Mouse (Mus musculus) hindbrain, embryonic 12.5 days (tissue): Measurements from ENCODE around the gene Gstp1. TPM values are rescaled to one million over a fixed set of nuclear protein-coding genes. Genes with fewer than 3 reads are reported as not detected.
"Not testable (repeated sequence)": the region's sequence is repeated elsewhere in the genome, so short reads cannot be mapped to it uniquely, and the experiment has no call there.

ENCODE experiments used
- ATAC-seq: fragments of 200-750 bp; cut with Nextera tagmentation; 2 replicates; pipeline ENCODE4 v1.8.0; 2017; ENCODE audit warnings: moderate TSS enrichment; ENCODE audit not compliant: low FRiP score
- H3K27ac ChIP-seq: fragments of 300-500 bp; sonication (generic); 2 replicates; pipeline ENCODE4 v1.5.1; 2016; ENCODE audit warnings: mild to moderate bottlenecking
- H3K27me3 ChIP-seq: fragments of 300-500 bp; sonication (generic); 2 replicates; pipeline ENCODE4 v1.6.1; 2016; ENCODE audit warnings: mild to moderate bottlenecking
- H3K36me3 ChIP-seq: fragments of 300-500 bp; sonication (generic); 2 replicates; pipeline ENCODE4 v1.6.1; 2016; ENCODE audit warnings: mild to moderate bottlenecking
- H3K4me1 ChIP-seq: fragments of 300-500 bp; sonication (generic); 2 replicates; pipeline ENCODE4 v1.6.1; 2016
- H3K4me2 ChIP-seq: fragments of 300-500 bp; sonication (generic); replicated peaks from 2 replicates; pipeline ENCODE4 v1.6.1; 2016; ENCODE audit warnings: mild to moderate bottlenecking
- H3K4me3 ChIP-seq: fragments of 300-500 bp; sonication (generic); 2 replicates; pipeline ENCODE4 v1.5.1; 2016; ENCODE audit warnings: mild to moderate bottlenecking
- H3K9ac ChIP-seq: fragments of 300-500 bp; sonication (generic); 2 replicates; pipeline ENCODE4 v1.6.1; 2016; ENCODE audit warnings: mild to moderate bottlenecking, moderate library complexity
- H3K9me3 ChIP-seq: fragments of 300-500 bp; sonication (generic); replicated peaks from 2 replicates; pipeline ENCODE4 v1.6.1; 2016; ENCODE audit warnings: mild to moderate bottlenecking
- WGBS: fragments of 180-500 bp; shearing (Covaris S2); methylation state at CpG from one replicate; pipeline ENCODE4 v1.1.7; 2016; 5-methylcytosine and 5-hydroxymethylcytosine counted together
- polyA plus RNA-seq: library from polyadenylated mRNA; unstranded; fragments of >200 nt; fragmentation: Nextera tagmentation; extraction: Ambion mirVana; gene quantifications from 2 replicates; pipeline ENCODE4 v1.2.1, GENCODE M21; 2016

Gene Gstp1
- polyA plus RNA-seq, 1 experiment from 2014 or later, result 360 TPM

DNA sequence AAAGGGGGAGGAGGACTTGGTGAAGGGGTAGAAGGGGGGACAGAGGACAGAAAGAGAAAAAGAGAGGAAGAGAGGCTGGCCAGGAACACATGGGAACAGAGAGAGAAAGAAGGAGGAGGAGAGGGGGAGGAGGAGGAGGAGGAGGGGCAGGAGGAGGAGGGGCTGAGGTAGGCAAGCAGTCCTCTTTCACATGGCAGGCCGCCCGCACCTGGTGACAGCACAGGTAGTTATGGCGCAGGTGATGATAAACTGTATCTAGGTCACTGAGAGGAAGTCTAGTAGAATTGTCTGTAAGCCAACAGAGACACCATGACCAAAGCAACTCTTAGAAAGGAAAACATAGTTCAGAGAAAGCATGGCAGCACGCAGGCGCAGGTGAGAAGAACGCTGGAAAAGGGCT is 33.6 kb upstream of the Gstp1 start:
- Histone ChIP-seq H3K4me3 (no peak overlapping the region), H3K4me1 (no peaks in the 10 kb centered on the region), H3K27ac (no peak overlapping the region), H3K4me2 (no peak overlapping the region), H3K36me3 (no peaks in the 10 kb centered on the region), H3K9me3 (no peaks in the 10 kb centered on the region), H3K9ac (no peak overlapping the region), H3K27me3 (no peaks in the 10 kb centered on the region)
- WGBS, result 94% methylated on average over 6 of the region's 6 CpGs
- ATAC-seq, result no peak

DNA sequence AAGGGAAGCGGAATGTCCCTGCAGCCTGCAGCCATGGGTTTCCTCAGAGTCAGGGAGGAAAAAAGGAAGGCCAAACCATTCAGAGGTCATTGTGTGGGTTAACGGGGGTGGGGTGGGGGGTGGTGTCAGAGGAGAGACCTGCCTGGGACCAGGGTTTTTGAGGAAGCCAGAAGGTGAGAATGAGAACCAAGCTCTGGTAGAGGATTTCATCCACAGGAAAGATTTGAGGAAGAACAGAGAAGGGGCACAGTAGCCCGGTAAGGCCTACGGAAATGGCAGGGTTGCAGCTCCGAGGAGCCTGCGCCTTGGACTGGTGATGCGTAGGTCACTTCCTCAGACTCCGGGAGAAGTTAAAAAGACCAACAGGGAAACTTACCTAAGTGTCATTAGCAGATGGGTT is 33.0 kb upstream of the Gstp1 start:
- H3K27ac ChIP-seq, result no peak overlapping the region
- H3K4me2 ChIP-seq, result no peak overlapping the region
- no peaks in the 10 kb centered on the region for H3K9me3 ChIP-seq
- H3K36me3 ChIP-seq, result no peaks in the 10 kb centered on the region
- no peak overlapping the region for H3K4me3 ChIP-seq
- no peak overlapping the region for H3K9ac ChIP-seq
- H3K27me3 ChIP-seq, result no peaks in the 10 kb centered on the region
- 85% methylated on average over 8 of the region's 8 CpGs for WGBS
- ATAC-seq, result no peak
- H3K4me1 ChIP-seq, result no peaks in the 10 kb centered on the region

DNA sequence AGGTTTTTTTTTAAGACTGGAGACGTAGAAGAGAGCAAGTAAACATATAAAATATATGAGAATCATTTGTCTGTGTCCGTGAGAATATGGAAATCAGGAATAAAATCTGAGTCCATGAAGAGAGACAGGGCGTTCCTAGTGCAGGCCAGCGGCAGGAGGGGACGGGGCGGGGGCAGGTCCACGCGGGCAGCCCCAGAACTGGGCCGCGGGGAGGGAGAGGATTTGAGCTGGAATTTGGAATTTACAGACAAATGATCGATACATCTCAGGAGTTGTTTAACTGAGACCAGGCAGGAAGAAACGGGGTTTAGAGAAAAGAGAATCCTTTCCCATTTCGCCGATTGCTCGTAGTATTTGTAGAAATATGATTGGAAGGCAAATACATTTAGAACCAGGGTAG is 32.5 kb upstream of the Gstp1 start:
- WGBS, result 76% methylated on average over 15 of the region's 15 CpGs

DNA sequence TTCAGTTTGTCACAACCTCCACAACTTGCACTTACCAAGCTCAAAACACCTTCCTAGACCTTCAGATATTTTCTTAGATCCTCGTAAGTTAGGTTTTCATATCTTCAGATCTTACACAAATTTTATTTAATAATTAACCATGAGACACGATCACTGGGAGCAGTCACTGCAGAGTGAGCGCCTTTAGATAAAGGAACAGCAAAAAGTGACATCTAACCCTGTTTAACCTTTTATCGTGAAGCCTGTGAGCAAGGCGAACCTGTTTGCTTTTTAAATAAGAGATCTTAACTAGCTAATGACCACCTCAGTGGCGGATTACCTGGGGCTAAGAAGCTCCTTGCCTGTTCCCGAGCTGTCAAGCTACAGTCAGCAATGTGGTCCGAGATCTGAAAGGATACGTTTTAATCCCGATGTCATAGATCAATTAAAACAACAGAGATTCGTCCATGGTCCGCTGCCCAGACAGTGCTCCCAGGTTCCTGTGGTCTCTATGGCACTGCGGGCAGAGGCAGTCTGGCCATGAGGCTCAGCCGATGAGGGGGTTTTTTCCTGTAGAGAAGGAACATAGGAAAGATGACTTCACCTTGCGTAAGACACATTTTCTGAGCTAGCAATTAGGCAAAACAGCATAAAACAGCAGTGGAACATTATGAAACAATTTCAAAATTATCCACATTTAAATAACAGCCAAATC is 31.1 kb upstream of the Gstp1 start:
- H3K9ac ChIP-seq, result no peak overlapping the region
- no peak for ATAC-seq
- no peak overlapping the region for H3K4me3 ChIP-seq
- H3K4me2 ChIP-seq, result no peak overlapping the region
- WGBS, result 68% methylated on average over 15 of the region's 15 CpGs
- no peaks in the 10 kb centered on the region for H3K9me3 ChIP-seq
- no peaks in the 10 kb centered on the region for H3K4me1 ChIP-seq
- H3K36me3 ChIP-seq, result no peaks in the 10 kb centered on the region
- no peak overlapping the region for H3K27ac ChIP-seq
- no peaks in the 10 kb centered on the region for H3K27me3 ChIP-seq

More for the DNA sequence above, 32.5 kb upstream of the Gstp1 start:
- no peak for ATAC-seq
- no peaks in the 10 kb centered on the region for H3K9me3 ChIP-seq
- H3K4me3 ChIP-seq, result no peak overlapping the region
- no peak overlapping the region for H3K4me2 ChIP-seq
- H3K36me3 ChIP-seq, result no peaks in the 10 kb centered on the region
- H3K9ac ChIP-seq, result no peak overlapping the region
- no peaks in the 10 kb centered on the region for H3K27me3 ChIP-seq
- no peak overlapping the region for H3K27ac ChIP-seq
- no peaks in the 10 kb centered on the region for H3K4me1 ChIP-seq

DNA sequence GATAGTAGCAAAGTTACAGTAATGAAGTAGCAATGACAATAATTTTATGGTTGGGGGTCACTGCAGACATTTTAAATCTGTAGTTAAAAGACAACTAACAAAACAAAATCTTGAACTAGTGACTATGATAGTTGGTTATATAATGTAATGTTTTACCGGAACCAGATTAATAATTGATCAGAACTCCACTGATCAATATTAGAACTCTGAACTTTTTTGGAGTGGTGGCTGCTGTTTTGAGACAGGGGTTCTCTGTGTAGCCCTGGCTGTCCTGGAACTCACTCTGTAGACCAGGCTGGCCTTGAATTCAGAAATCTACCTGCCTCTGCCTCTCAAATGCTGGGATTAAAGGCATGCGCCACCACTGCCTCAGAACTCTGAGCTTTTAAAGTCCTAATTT is 30.5 kb upstream of the Gstp1 start:
- H3K27ac ChIP-seq, H3K36me3 ChIP-seq, H3K9me3 ChIP-seq, H3K9ac ChIP-seq, H3K4me3 ChIP-seq, H3K27me3 ChIP-seq, ATAC-seq, H3K4me2 ChIP-seq, H3K4me1 ChIP-seq: not testable (repeated sequence)
- WGBS, result 97% methylated on average over 2 of the region's 2 CpGs

DNA sequence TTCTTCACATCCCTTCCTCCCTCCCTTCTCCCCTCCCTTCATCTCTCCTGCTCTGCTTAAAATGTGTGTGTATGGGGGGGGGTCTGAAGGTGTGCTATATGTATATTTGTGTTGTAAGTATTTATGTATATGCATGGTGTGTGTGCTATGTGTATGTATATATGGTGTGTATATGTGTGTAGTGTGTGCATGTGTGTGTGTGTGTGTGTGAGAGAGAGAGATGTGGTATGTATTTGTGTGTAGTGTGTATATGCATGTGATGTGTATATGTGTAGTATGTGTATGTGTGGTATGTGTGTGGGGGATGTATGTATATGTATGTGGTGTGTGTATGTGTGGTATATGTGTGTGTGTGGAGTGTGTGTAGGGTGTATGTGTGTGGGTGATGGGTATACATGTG is 29.1 kb upstream of the Gstp1 start:
- ATAC-seq, result no peak
- Histone ChIP-seq H3K27ac (no peak overlapping the region), H3K9ac (no peak overlapping the region)

DNA sequence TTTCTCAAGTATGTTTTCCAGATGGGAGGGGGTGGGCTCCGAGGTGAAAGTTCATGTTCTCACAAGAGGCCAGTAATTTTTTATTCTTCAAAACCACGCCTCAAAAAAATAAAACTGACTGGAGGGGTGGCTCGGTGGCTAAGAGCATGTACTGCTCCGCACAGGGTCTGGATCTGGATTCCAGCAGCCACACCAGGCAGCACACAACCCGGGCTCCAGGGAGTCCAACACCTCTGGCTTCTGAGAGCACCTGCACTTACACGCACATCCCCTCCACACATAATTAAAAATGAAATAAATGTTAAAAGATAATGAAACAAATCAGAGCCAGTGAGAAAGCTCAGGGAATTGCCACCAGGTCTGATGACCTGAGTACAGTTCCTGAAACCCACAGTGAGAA is 28.5 kb upstream of the Gstp1 start:
- Histone ChIP-seq H3K27me3 (no peaks in the 10 kb centered on the region), H3K9ac (no peak overlapping the region), H3K27ac (no peak overlapping the region), H3K4me2 (no peak overlapping the region), H3K4me1 (no peaks in the 10 kb centered on the region), H3K9me3 (no peaks in the 10 kb centered on the region), H3K36me3 (no peaks in the 10 kb centered on the region), H3K4me3 (no peak overlapping the region)
- no peak for ATAC-seq
- whole genome bisulfite sequencing, result 86% methylated on average over 6 of the region's 6 CpGs

More for the DNA sequence above, 29.1 kb upstream of the Gstp1 start:
- no peaks in the 10 kb centered on the region for H3K9me3 ChIP-seq
- H3K36me3 ChIP-seq, result no peaks in the 10 kb centered on the region
- no peak overlapping the region for H3K4me3 ChIP-seq
- no peaks in the 10 kb centered on the region for H3K4me1 ChIP-seq
- no peak overlapping the region for H3K4me2 ChIP-seq
- H3K27me3 ChIP-seq, result no peaks in the 10 kb centered on the region

DNA sequence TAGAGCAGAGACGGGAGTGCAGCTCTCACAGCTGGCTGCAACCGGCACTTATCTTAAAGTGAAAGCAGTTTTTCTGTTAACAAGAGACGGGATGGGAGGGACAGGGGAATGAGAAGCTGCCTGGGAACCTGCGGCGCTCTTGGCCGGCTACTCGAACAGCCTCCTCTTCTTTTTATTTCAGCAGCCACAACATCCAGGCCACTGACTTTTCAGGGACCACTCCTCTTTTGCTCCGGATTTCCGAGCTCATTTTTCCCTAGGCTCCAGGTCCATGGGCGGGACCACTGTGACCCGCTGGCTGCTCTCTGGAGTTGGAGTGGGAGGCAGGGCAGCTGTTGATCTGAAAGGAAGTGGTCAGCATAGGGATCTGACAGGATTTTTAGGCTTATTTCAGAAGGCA is 26.7 kb upstream of the Gstp1 start:
- not testable (repeated sequence) for H3K4me3 ChIP-seq, H3K4me2 ChIP-seq, H3K36me3 ChIP-seq, H3K9me3 ChIP-seq, H3K4me1 ChIP-seq, H3K27ac ChIP-seq, H3K27me3 ChIP-seq, H3K9ac ChIP-seq, ATAC-seq
- 17% methylated on average over 4 of the region's 11 CpGs for WGBS

DNA sequence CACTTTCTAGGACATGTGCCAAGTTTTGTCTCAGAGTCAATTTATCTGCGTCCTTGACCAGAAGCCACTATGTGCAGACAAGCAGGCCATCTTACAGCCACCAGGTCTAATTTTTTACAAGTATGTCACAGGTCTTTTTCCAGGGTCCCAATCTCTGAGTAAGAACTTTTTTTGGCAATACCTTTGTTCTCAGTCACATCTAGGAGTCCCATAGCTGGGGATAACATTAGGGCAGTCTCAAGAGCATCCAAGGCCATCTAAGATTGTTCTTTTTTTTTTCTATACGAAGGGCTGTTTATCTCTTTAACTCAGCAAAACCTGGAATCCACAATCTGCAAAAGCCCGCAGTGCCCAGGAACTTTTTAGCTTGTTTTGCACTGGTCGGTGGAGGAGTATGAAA is 25.6 kb upstream of the Gstp1 start:
- not testable (repeated sequence) for H3K9ac ChIP-seq, H3K4me1 ChIP-seq, H3K27me3 ChIP-seq, H3K27ac ChIP-seq, H3K9me3 ChIP-seq, H3K4me3 ChIP-seq, H3K36me3 ChIP-seq, ATAC-seq, H3K4me2 ChIP-seq
- WGBS, result 92% methylated on average over 4 of the region's 4 CpGs

DNA sequence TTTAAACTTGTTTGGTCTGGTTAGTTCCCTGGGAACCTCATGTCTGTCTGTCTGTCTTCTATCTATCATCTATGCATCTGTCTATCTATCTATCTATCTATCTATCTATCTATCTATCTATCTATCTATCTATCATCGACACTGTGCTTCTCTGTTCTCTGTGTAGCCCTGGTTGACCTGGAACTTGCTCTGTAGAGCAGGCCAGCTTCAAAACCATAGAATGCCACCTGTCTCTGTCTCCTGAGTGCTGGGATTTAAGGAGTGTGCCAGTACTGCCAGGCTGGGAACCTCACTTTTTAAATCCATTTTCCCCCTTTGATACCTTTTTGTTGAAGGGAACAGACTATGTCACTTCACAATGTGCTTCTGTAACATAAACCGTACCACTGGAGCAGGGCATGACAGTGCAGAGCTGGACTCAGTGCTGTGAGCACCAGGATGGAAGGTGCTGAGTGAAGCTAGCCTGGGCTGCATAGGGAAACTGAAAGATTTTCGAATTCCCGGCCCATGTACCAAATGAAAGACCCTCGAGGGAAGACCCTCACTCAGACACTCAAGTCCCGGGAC is 23.2 kb upstream of the Gstp1 start:
- H3K36me3 ChIP-seq, result no peaks in the 10 kb centered on the region
- WGBS, result 90% methylated on average over 5 of the region's 6 CpGs
- H3K4me2 ChIP-seq, result no peak overlapping the region
- no peak for ATAC-seq
- no peak overlapping the region for H3K27ac ChIP-seq
- no peak overlapping the region for H3K9ac ChIP-seq
- H3K9me3 ChIP-seq, result no peaks in the 10 kb centered on the region
- H3K27me3 ChIP-seq, result no peaks in the 10 kb centered on the region
- no peaks in the 10 kb centered on the region for H3K4me1 ChIP-seq
- H3K4me3 ChIP-seq, result no peak overlapping the region

DNA sequence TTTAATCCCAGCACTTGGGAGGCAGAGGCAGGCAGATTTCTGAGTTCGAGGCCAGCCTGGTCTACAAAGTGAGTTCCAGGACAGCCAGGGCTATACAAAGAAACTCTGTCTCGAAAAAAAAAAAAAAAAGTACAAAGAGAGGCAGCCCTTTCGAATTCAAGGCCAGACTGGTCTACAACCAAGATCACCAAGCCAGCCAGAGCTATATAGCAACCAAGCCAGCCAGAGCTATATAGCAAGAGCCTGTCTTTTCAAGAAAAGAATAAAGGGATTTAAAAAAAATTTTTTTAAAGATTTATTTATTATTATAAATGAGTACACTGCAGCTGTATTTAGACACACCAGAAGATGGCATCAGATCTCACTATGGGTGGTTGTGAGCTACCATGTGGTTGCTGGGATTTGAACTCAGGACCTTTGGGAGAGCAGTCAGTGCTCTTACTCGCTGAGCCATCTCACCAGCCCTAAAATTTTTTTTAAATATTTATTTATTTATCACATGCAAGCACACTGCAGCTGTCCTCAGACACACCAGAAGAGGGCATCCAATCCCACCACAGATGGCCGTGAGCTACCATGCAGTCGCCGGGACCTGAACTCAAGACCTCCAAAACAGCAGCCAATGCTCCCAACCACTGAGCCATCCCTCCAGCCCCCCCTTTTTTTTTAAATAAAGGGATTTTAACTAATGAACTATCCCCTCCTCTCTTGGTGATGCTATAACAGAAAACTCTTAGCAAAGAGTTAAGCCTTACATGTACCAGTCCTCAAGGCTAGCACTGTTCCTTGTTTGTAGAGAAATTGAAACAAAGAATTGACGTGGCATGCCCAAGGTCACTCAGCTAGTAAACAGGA is 22.5 kb upstream of the Gstp1 start:
- not testable (repeated sequence) for H3K9ac ChIP-seq, ATAC-seq, H3K36me3 ChIP-seq, H3K4me3 ChIP-seq, H3K27ac ChIP-seq, H3K4me1 ChIP-seq, H3K4me2 ChIP-seq, H3K27me3 ChIP-seq, H3K9me3 ChIP-seq
- WGBS, result 91% methylated on average over 8 of the region's 8 CpGs

DNA sequence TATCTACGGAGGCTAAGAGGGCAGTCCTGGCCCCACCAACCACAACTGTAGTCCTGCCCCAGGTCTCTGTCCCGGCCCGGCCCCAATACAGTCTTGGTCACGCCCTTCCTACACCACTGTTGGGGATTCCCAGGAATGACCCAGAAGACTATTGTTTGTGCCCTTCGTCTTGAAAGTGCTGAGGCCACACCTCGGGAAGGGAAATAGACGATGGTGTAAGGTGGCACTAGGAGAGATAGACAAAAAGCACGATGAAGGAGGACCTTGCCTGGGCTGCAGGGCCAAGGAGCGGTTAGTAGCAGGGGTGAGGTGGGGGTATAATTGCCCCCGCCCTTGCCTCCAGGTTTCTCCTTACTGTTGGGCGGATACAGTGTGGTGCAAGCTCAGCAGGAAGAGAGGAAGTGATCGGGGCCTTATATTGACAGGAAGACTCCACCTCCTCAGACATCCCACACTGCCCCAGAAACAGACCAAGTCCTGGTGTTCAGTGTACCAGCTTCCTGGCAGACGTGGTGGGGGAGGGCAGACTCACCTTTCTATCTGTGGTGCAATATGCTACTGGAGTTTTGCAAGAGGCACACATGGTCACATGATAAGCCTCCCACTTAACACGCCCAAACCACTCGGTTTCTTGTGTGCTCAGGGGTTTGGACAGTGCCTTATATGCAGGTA is 21.4 kb upstream of the Gstp1 start, which contains the start of gene Gstp3:
Gstp3 (minus strand) TSS at position 501 of the 672 bp plus-strand sequence.
- Histone ChIP-seq H3K27me3 (no peaks in the 10 kb centered on the region), H3K4me2 (no peak within 1 kb of the TSS), H3K9me3 (no peaks in the 10 kb centered on the region), H3K4me3 (no peak within 1 kb of the TSS), H3K9ac (no peak within 1 kb of the TSS), H3K4me1 (no peaks in the 10 kb centered on the region), H3K36me3 (no peaks in the 10 kb centered on the region), H3K27ac (no peak within 1 kb of the TSS)
- no peak for ATAC-seq
- 83% methylated on average over 15 of the region's 15 CpGs for WGBS
